Mouse (Mus musculus): ENCODE results near the gene Ak4. TPM values are rescaled to one million over a fixed set of nuclear protein-coding genes. Genes with fewer than 3 reads are reported as not detected.
"Not testable (repeated sequence)": the region's sequence is repeated elsewhere in the genome, so short reads cannot be mapped to it uniquely, and the experiment has no call there.

Gene Ak4
- 7.5 and 7.9 TPM in 2 replicates for polyA plus RNA-seq (2015; fragmentation: Nextera tagmentation; extraction: Ambion mirVana)

- 0% methylated on average over 52 of the region's 74 CpGs for WGBS
- Histone ChIP-seq H3K9me3 (no peaks in the 10 kb centered on the region), H3K4me2 (peak within 1 kb of the TSS; percentile 99), H3K4me3 (peak within 1 kb of the TSS; percentile 68), H3K36me3 (no peaks in the 10 kb centered on the region), H3K9ac (peak within 1 kb of the TSS; percentile 80), H3K27me3 (peaks cover 18% of the 10 kb centered on the region), H3K4me1 (replicated peaks) (peaks cover 11% of the 10 kb centered on the region), H3K27ac (0 out of 2 replicates have a peak within 1 kb of the TSS, but pooled peaks have one; percentile 8)
- peak; percentile 80 for ATAC-seq (ENCODE audit: low FRiP score)
Measured at GRCm38 (mm10) chr4:101419151-101419910, at the start of gene Ak4. Ak4 (plus strand) TSS chr4:101419277.

GRCm38 (mm10) chr4:101369738-101370275 is 49.3 kb upstream of the Ak4 start:
- Histone ChIP-seq H3K9ac (no peak overlapping the region), H3K4me2 (no peak overlapping the region), H3K4me1 (replicated peaks) (no peaks in the 10 kb centered on the region; the same call in 1 of the 2 replicates), H3K9me3 (no peaks in the 10 kb centered on the region), H3K27ac (no peak overlapping the region), H3K4me3 (no peak overlapping the region), H3K36me3 (no peaks in the 10 kb centered on the region), H3K27me3 (no peaks in the 10 kb centered on the region)
- 67% methylated on average over 4 of the region's 4 CpGs for WGBS
- ATAC-seq (ENCODE audit: low FRiP score): no peak

GRCm38 (mm10) chr4:101372283-101372682 is 46.8 kb upstream of the Ak4 start:
- no peak for ATAC-seq (ENCODE audit: low FRiP score)
- no peaks in the 10 kb centered on the region for H3K9me3 ChIP-seq
- no peak overlapping the region for H3K4me3 ChIP-seq
- no peak overlapping the region for H3K27ac ChIP-seq
- no peak overlapping the region for H3K9ac ChIP-seq
- 86% methylated on average over 2 of the region's 2 CpGs for WGBS
- no peaks in the 10 kb centered on the region for H3K36me3 ChIP-seq
- H3K4me1 ChIP-seq (replicated peaks): no peaks in the 10 kb centered on the region; the same call in 1 of the 2 replicates
- H3K4me2 ChIP-seq: no peak overlapping the region
- no peaks in the 10 kb centered on the region for H3K27me3 ChIP-seq

- WGBS: 86% methylated on average over 6 of the region's 6 CpGs
- Histone ChIP-seq H3K9ac (no peak overlapping the region), H3K27me3 (no peaks in the 10 kb centered on the region), H3K36me3 (no peaks in the 10 kb centered on the region), H3K9me3 (no peaks in the 10 kb centered on the region), H3K4me1 (replicated peaks) (no peaks in the 10 kb centered on the region; the same call in 1 of the 2 replicates), H3K27ac (no peak overlapping the region), H3K4me2 (no peak overlapping the region), H3K4me3 (no peak overlapping the region)
- no peak for ATAC-seq (ENCODE audit: low FRiP score)
Measured at GRCm38 (mm10) chr4:101372751-101373150, 46.3 kb upstream of the Ak4 start.

- Histone ChIP-seq H3K27me3 (no peaks in the 10 kb centered on the region), H3K36me3 (no peaks in the 10 kb centered on the region), H3K4me1 (replicated peaks) (peaks cover 9% of the 10 kb centered on the region), H3K4me2 (no peak overlapping the region), H3K27ac (no peak overlapping the region), H3K9ac (no peak overlapping the region), H3K4me3 (no peak overlapping the region), H3K9me3 (no peaks in the 10 kb centered on the region)
- 82% methylated on average over 8 of the region's 8 CpGs for whole genome bisulfite sequencing
- ATAC-seq (ENCODE audit: low FRiP score): no peak
Measured at GRCm38 (mm10) chr4:101374104-101374503, 45.0 kb upstream of the Ak4 start.

GRCm38 (mm10) chr4:101376835-101377234 is 42.2 kb upstream of the Ak4 start:
- no peak for ATAC-seq (ENCODE audit: low FRiP score)
- Histone ChIP-seq H3K27ac (no peak overlapping the region), H3K4me1 (replicated peaks) (peaks cover 10% of the 10 kb centered on the region), H3K9ac (no peak overlapping the region), H3K27me3 (no peaks in the 10 kb centered on the region), H3K4me2 (no peak overlapping the region), H3K9me3 (no peaks in the 10 kb centered on the region), H3K36me3 (no peaks in the 10 kb centered on the region), H3K4me3 (no peak overlapping the region)
- WGBS: 85% methylated on average over 4 of the region's 4 CpGs

GRCm38 (mm10) chr4:101378241-101378640 is 40.8 kb upstream of the Ak4 start:
- Histone ChIP-seq H3K36me3 (no peaks in the 10 kb centered on the region), H3K4me1 (replicated peaks) (peaks cover 10% of the 10 kb centered on the region), H3K9me3 (no peaks in the 10 kb centered on the region), H3K27me3 (no peaks in the 10 kb centered on the region), H3K27ac (no peak overlapping the region), H3K4me2 (no peak overlapping the region), H3K9ac (no peak overlapping the region), H3K4me3 (no peak overlapping the region)
- WGBS: 57% methylated on average over 4 of the region's 4 CpGs
- ATAC-seq (ENCODE audit: low FRiP score): no peak

- Histone ChIP-seq H3K4me1 (replicated peaks) (peaks cover 10% of the 10 kb centered on the region), H3K4me2 (no peak overlapping the region), H3K4me3 (no peak overlapping the region), H3K27me3 (no peaks in the 10 kb centered on the region), H3K27ac (0 out of 2 replicates have a peak overlapping the region, but pooled peaks have one; percentile 48), H3K36me3 (no peaks in the 10 kb centered on the region), H3K9me3 (no peaks in the 10 kb centered on the region), H3K9ac (no peak overlapping the region)
- 75% methylated on average over 4 of the region's 4 CpGs for WGBS
- no peak for ATAC-seq (ENCODE audit: low FRiP score)
Measured at GRCm38 (mm10) chr4:101378778-101379177, 40.3 kb upstream of the Ak4 start.

GRCm38 (mm10) chr4:101385002-101385401 is 34.1 kb upstream of the Ak4 start:
- Histone ChIP-seq H3K4me1 (replicated peaks) (no peaks in the 10 kb centered on the region), H3K27me3 (no peaks in the 10 kb centered on the region), H3K9ac (no peak overlapping the region), H3K4me2 (no peak overlapping the region), H3K36me3 (no peaks in the 10 kb centered on the region), H3K4me3 (no peak overlapping the region), H3K27ac (no peak overlapping the region), H3K9me3 (no peaks in the 10 kb centered on the region)
- ATAC-seq (ENCODE audit: low FRiP score): no peak
- WGBS: 53% methylated on average over 2 of the region's 2 CpGs

- no peak overlapping the region for H3K4me3 ChIP-seq
- no peak overlapping the region for H3K9ac ChIP-seq
- no peaks in the 10 kb centered on the region for H3K4me1 ChIP-seq (replicated peaks)
- H3K36me3 ChIP-seq: no peaks in the 10 kb centered on the region
- no peak overlapping the region for H3K27ac ChIP-seq
- ATAC-seq (ENCODE audit: low FRiP score): no peak
- H3K9me3 ChIP-seq: no peaks in the 10 kb centered on the region
- H3K4me2 ChIP-seq: no peak overlapping the region
- WGBS: 91% methylated on average over 8 of the region's 8 CpGs
- H3K27me3 ChIP-seq: no peaks in the 10 kb centered on the region
Measured at GRCm38 (mm10) chr4:101388246-101388645, 30.8 kb upstream of the Ak4 start.

GRCm38 (mm10) chr4:101388656-101389055 is 30.4 kb upstream of the Ak4 start:
- not testable (repeated sequence) for H3K27ac ChIP-seq; H3K4me2 ChIP-seq; H3K9ac ChIP-seq; H3K27me3 ChIP-seq; H3K36me3 ChIP-seq; H3K4me1 ChIP-seq (replicated peaks); H3K4me3 ChIP-seq; H3K9me3 ChIP-seq; ATAC-seq (ENCODE audit: low FRiP score)
- 84% methylated on average over 6 of the region's 6 CpGs for WGBS

- no peaks in the 10 kb centered on the region for H3K27me3 ChIP-seq
- H3K4me1 ChIP-seq (replicated peaks): no peaks in the 10 kb centered on the region
- no peak overlapping the region for H3K27ac ChIP-seq
- H3K9me3 ChIP-seq: no peaks in the 10 kb centered on the region
- ATAC-seq (ENCODE audit: low FRiP score): no peak
- H3K9ac ChIP-seq: no peak overlapping the region
- H3K4me3 ChIP-seq: no peak overlapping the region
- H3K4me2 ChIP-seq: no peak overlapping the region
- no peaks in the 10 kb centered on the region for H3K36me3 ChIP-seq
- 45% methylated on average over 2 of the region's 2 CpGs for WGBS
Measured at GRCm38 (mm10) chr4:101392229-101392628, 26.8 kb upstream of the Ak4 start.

GRCm38 (mm10) chr4:101393292-101393711 is 25.8 kb upstream of the Ak4 start:
- Histone ChIP-seq H3K4me3 (no peak overlapping the region), H3K27ac (no peak overlapping the region), H3K36me3 (no peaks in the 10 kb centered on the region), H3K9me3 (no peaks in the 10 kb centered on the region), H3K9ac (no peak overlapping the region), H3K4me1 (replicated peaks) (no peaks in the 10 kb centered on the region), H3K4me2 (no peak overlapping the region), H3K27me3 (no peaks in the 10 kb centered on the region)
- ATAC-seq (ENCODE audit: low FRiP score): no peak
- WGBS: 84% methylated on average over 5 of the region's 5 CpGs

Data from hindbrain, embryonic 13.5 days (tissue).